Mouse (Mus musculus): ENCODE measurements at regions not wholly inside any gene's neighbourhood (a gene's known extent, or its start where the extent isn't known, plus 50 kb on each side); places are given as distances from the start of the nearest gene placed in this dataset.
A peak's percentile ranks its signal among the peaks of the same experiment; 100 is the strongest.

DNA sequence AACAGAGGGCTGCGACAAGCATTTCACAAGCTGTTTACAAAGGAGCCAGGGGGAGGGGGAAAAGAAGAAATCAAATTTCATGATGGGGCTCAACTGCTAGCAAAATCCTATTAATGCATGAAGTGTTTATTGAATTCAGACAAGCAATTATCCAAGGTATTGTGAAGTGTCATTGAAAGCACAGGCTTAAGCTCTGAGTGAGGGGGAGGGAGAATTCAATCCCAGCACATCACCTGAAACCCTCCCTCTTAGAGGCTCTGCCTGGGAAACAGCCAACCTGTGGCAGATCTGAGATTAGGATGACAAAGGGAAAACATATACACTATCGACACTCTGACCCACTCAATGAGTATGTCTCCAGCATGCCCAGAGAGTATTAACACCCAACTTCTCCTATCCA lies 396.3 kb downstream of the Dmrt2 start:
- no peaks in the 10 kb centered on the region for H3K4me1 ChIP-seq (replicated peaks; ENCODE audit: insufficient read depth, low read length)

DNA sequence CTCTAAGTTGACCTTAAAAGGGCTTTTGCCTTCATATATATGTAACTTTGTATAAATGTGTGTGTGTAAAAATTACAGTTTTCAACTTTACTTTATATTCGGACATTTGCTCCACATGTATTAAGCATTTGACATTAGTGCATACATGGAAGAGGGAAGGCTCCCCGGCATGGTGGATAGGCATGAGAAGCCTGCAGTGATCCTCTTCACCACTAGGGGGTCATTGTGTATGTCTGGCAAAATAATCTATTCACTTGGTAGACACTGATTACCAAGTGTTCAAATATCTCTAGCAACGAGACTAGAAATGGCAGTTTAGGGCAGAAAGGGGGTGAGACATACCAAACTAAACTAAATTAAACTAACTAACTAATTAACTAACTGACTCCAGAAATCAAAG lies 397.7 kb downstream of the Dmrt2 start:
- WGBS = 88% methylated on average over 3 of the region's 3 CpGs
- H3K4me2 ChIP-seq (ENCODE audit: low read length) = no peak overlapping the region
- ATAC-seq (replicated peaks; ENCODE audit: low FRiP score, low read depth) = no peak
- H3K4me3 ChIP-seq (replicated peaks; ENCODE audit: low read depth, low read length) = no peak overlapping the region
- H3K27me3 ChIP-seq (ENCODE audit: insufficient read depth, low read length) = no peaks in the 10 kb centered on the region
- peak; percentile 36; the same call in 1 of the 2 replicates for TF ChIP-seq CTCF (IDR thresholded peaks at IDR 0.05; ENCODE audit: low read depth)
- no peaks in the 10 kb centered on the region for H3K4me1 ChIP-seq (replicated peaks; ENCODE audit: insufficient read depth, low read length)
- no peak for DNase-seq (ENCODE audit: low spot score)
- H3K9me3 ChIP-seq (replicated peaks; ENCODE audit: low read length) = no peaks in the 10 kb centered on the region
- no peak overlapping the region for H3K27ac ChIP-seq
- no peaks in the 10 kb centered on the region for H3K36me3 ChIP-seq (ENCODE audit: insufficient read depth, low read length)
- no peak overlapping the region for H3K9ac ChIP-seq (ENCODE audit: low read depth, low read length)

More for the DNA sequence above, 396.3 kb downstream of the Dmrt2 start:
- DNase-seq (ENCODE audit: low spot score) (no peak), ATAC-seq (replicated peaks; ENCODE audit: low FRiP score, low read depth) (no peak)
- TF ChIP-seq CTCF (IDR thresholded peaks at IDR 0.05; ENCODE audit: low read depth) = no peak
- WGBS = 71% methylated on average over 2 of the region's 2 CpGs
- Histone ChIP-seq H3K27ac (no peak overlapping the region), H3K9ac (ENCODE audit: low read depth, low read length) (no peak overlapping the region), H3K36me3 (ENCODE audit: insufficient read depth, low read length) (no peaks in the 10 kb centered on the region), H3K27me3 (ENCODE audit: insufficient read depth, low read length) (no peaks in the 10 kb centered on the region), H3K4me3 (replicated peaks; ENCODE audit: low read depth, low read length) (no peak overlapping the region), H3K9me3 (replicated peaks; ENCODE audit: low read length) (no peaks in the 10 kb centered on the region), H3K4me2 (ENCODE audit: low read length) (no peak overlapping the region)

DNA sequence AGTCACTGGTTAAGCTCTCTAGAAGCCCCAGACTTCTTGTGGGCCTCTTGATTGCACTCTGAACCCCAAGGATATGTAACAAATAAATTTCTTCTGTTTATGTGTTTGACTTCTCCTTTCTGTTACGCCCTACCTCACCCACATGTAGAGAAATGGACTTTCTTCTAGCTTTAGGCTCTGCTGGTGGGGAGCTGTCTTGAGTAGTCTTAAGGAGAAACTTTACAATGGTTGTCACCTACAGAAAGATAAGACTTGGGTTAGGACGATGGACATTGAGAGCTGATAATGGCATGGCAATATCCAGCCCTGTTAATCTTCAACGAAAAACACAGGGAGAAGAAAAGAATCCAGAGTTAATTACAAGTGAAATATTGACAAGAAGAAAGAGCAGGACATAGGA lies 416.1 kb downstream of the Dmrt2 start:
- WGBS = 76% methylated on average over 3 of the region's 3 CpGs
- Histone ChIP-seq H3K9me3 (replicated peaks; ENCODE audit: low read length) (no peaks in the 10 kb centered on the region), H3K27ac (no peak overlapping the region), H3K4me3 (replicated peaks; ENCODE audit: low read depth, low read length) (no peak overlapping the region), H3K9ac (ENCODE audit: low read depth, low read length) (no peak overlapping the region), H3K4me2 (ENCODE audit: low read length) (no peak overlapping the region), H3K27me3 (ENCODE audit: insufficient read depth, low read length) (no peaks in the 10 kb centered on the region), H3K4me1 (replicated peaks; ENCODE audit: insufficient read depth, low read length) (no peaks in the 10 kb centered on the region), H3K36me3 (ENCODE audit: insufficient read depth, low read length) (no peaks in the 10 kb centered on the region)
- DNase-seq (ENCODE audit: low spot score) (no peak), ATAC-seq (replicated peaks; ENCODE audit: low FRiP score, low read depth) (no peak)
- TF ChIP-seq CTCF (IDR thresholded peaks at IDR 0.05; ENCODE audit: low read depth) = no peak

DNA sequence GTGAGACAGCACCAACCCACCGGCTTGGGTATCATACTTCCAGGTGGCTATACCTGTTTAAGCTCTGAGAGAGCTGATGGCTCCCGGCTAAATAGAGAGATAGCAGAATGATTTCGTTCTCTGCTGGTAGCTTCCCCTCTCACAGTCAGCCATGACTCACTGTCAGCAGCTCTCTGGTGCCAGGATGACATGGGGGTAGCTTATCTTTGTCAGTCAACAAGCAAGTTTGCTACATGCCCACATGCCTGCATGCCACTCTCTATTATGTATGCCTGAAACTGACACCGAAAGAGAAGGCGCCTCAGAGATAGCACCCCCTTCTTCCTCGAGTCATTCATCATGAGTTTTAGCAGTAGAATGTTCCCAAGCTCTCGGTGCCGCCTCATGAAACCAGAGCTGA lies 419.2 kb downstream of the Dmrt2 start:
- DNase-seq (ENCODE audit: low spot score) (peak; percentile 50), ATAC-seq (replicated peaks; ENCODE audit: low FRiP score, low read depth) (no peak)
- H3K9me3 ChIP-seq (replicated peaks; ENCODE audit: low read length) = no peaks in the 10 kb centered on the region
- no peaks in the 10 kb centered on the region for H3K27me3 ChIP-seq (ENCODE audit: insufficient read depth, low read length)
- H3K27ac ChIP-seq = no peak overlapping the region
- no peak overlapping the region for H3K4me2 ChIP-seq (ENCODE audit: low read length)
- no peaks in the 10 kb centered on the region for H3K36me3 ChIP-seq (ENCODE audit: insufficient read depth, low read length)
- H3K4me3 ChIP-seq (replicated peaks; ENCODE audit: low read depth, low read length) = no peak overlapping the region
- H3K9ac ChIP-seq (ENCODE audit: low read depth, low read length) = no peak overlapping the region
- TF ChIP-seq CTCF (IDR thresholded peaks at IDR 0.05; ENCODE audit: low read depth) = no peak
- no peaks in the 10 kb centered on the region for H3K4me1 ChIP-seq (replicated peaks; ENCODE audit: insufficient read depth, low read length)
- 48% methylated on average over 8 of the region's 8 CpGs for WGBS

DNA sequence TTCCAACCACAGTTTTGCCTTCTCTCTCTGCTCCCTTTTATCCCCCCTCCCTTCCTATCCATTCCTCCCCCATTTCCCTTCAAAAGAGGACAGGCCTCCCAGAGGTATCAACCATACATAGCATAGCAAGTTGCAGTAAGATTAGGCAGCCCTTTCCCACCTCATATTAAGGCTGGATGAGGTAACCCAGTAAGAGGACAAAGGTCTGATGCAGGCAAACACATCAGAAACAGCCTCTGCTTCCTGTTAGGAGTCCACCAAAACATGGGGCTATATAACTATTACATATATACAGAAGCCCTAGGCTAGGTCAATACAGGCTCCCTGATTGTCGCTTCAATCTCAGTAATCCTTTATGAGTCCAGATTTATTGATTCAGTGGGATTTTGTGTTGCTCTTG lies 421.6 kb downstream of the Dmrt2 start:
- Histone ChIP-seq H3K9ac (ENCODE audit: low read depth, low read length) (no peak overlapping the region), H3K36me3 (ENCODE audit: insufficient read depth, low read length) (no peaks in the 10 kb centered on the region), H3K27ac (no peak overlapping the region), H3K4me2 (ENCODE audit: low read length) (no peak overlapping the region), H3K27me3 (ENCODE audit: insufficient read depth, low read length) (no peaks in the 10 kb centered on the region), H3K4me3 (replicated peaks; ENCODE audit: low read depth, low read length) (no peak overlapping the region), H3K9me3 (replicated peaks; ENCODE audit: low read length) (no peaks in the 10 kb centered on the region), H3K4me1 (replicated peaks; ENCODE audit: insufficient read depth, low read length) (no peaks in the 10 kb centered on the region)
- ATAC-seq (replicated peaks; ENCODE audit: low FRiP score, low read depth) = no peak
- no peak for DNase-seq (ENCODE audit: low spot score)
- 91% methylated on average over 1 of the region's 1 CpGs for WGBS
- TF ChIP-seq CTCF (IDR thresholded peaks at IDR 0.05; ENCODE audit: low read depth) = no peak

DNA sequence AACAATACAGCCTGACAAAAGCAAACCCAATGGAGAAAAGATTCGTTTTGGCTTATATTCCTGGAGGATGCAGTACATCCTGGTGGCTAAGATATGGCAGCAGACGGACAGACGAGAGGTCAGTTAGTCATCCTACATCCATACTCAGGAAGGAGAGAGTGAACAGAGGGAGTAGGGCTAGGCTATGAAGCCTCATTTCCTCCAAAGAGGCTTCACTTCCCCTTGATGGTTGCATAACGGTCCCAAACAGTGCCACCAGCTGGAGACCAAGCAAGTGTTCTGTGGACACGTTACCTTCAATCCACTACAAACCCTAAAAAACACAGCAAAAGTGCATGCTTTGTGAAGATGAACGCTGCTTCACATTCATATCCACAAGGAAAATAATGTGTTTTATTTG lies 442.1 kb downstream of the Dmrt2 start:
- 86% methylated on average over 6 of the region's 6 CpGs for WGBS
- H3K4me2 ChIP-seq (ENCODE audit: low read length) = no peak overlapping the region
- ATAC-seq (replicated peaks; ENCODE audit: low FRiP score, low read depth) = no peak
- no peaks in the 10 kb centered on the region for H3K9me3 ChIP-seq (replicated peaks; ENCODE audit: low read length)
- TF ChIP-seq CTCF (IDR thresholded peaks at IDR 0.05; ENCODE audit: low read depth) = no peak
- H3K36me3 ChIP-seq (ENCODE audit: insufficient read depth, low read length) = no peaks in the 10 kb centered on the region
- H3K4me1 ChIP-seq (replicated peaks; ENCODE audit: insufficient read depth, low read length) = no peaks in the 10 kb centered on the region
- no peak overlapping the region for H3K9ac ChIP-seq (ENCODE audit: low read depth, low read length)
- no peak for DNase-seq (ENCODE audit: low spot score)
- H3K27me3 ChIP-seq (ENCODE audit: insufficient read depth, low read length) = no peaks in the 10 kb centered on the region
- no peak overlapping the region for H3K4me3 ChIP-seq (replicated peaks; ENCODE audit: low read depth, low read length)
- no peak overlapping the region for H3K27ac ChIP-seq

DNA sequence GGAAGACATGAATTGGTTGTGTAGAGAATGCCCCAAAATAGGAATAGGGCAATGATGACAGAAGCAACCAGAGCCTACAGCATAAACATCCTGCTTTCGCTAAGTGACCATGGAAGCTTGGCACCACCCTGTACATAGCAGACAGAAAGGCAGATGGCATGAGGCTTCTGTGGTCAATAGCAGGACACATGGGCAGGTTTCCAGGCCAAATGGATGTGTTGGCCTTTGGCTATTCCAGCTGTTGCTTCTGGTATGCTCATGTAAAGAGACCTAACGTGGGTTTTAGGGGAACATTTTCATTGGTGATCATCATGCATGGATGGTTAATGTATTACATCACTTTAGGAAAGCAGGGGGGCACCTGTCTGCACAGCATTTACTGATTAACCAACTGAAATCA lies 456.2 kb downstream of the Dmrt2 start:
- no peak for DNase-seq (ENCODE audit: low spot score)
- WGBS = 53% methylated on average over 2 of the region's 2 CpGs
- H3K9ac ChIP-seq (ENCODE audit: low read depth, low read length) = no peak overlapping the region
- H3K27me3 ChIP-seq (ENCODE audit: insufficient read depth, low read length) = no peaks in the 10 kb centered on the region
- H3K4me2 ChIP-seq (ENCODE audit: low read length) = no peak overlapping the region
- no peaks in the 10 kb centered on the region for H3K36me3 ChIP-seq (ENCODE audit: insufficient read depth, low read length)
- no peak overlapping the region for H3K4me3 ChIP-seq (replicated peaks; ENCODE audit: low read depth, low read length)
- no peak for TF ChIP-seq CTCF (IDR thresholded peaks at IDR 0.05; ENCODE audit: low read depth)
- ATAC-seq (replicated peaks; ENCODE audit: low FRiP score, low read depth) = no peak
- H3K9me3 ChIP-seq (replicated peaks; ENCODE audit: low read length) = no peaks in the 10 kb centered on the region
- H3K27ac ChIP-seq = no peak overlapping the region
- H3K4me1 ChIP-seq (replicated peaks; ENCODE audit: insufficient read depth, low read length) = no peaks in the 10 kb centered on the region

Measured in kidney, postnatal 0 days (tissue).